Mouse (Mus musculus) ES-Bruce4 (cell line): ENCODE measurements around the gene Ssna1. TPM values are rescaled to one million over a fixed set of nuclear protein-coding genes. Genes with fewer than 3 reads are reported as not detected.

Experiments
- H3K27ac ChIP-seq: 2 replicates; pipeline ENCODE4 v1.5.1; 2012; ENCODE audit warnings: low read length, inconsistent platforms; ENCODE audit not compliant: insufficient read depth
- H3K27me3 ChIP-seq: 2 replicates; pipeline ENCODE4 v1.6.1; 2012; ENCODE audit warnings: mild to moderate bottlenecking, low read length, inconsistent platforms; ENCODE audit not compliant: control insufficient read depth, poor library complexity, insufficient read depth, severe bottlenecking
- H3K36me3 ChIP-seq: 2 replicates; pipeline ENCODE4 v1.6.1; 2012; ENCODE audit warnings: inconsistent platforms, mild to moderate bottlenecking, low read length, moderate library complexity; ENCODE audit not compliant: control insufficient read depth, poor library complexity, insufficient read depth, severe bottlenecking
- H3K4me1 ChIP-seq: one replicate; pipeline ENCODE4 v1.8.1; 2011; ENCODE audit warnings: low read length; ENCODE audit not compliant: control insufficient read depth, insufficient read depth
- H3K4me3 ChIP-seq: 2 replicates; pipeline ENCODE4 v1.5.1; 2011; ENCODE audit warnings: low read depth, mild to moderate bottlenecking, low read length
- H3K9ac ChIP-seq: 2 replicates; pipeline ENCODE4 v1.6.1; 2012; ENCODE audit warnings: low read depth, mild to moderate bottlenecking, inconsistent platforms; ENCODE audit not compliant: poor library complexity, severe bottlenecking
- H3K9me3 ChIP-seq: replicated peaks from 2 replicates; pipeline ENCODE4 v1.6.1; 2012; ENCODE audit warnings: mild to moderate bottlenecking, low read length, inconsistent platforms; ENCODE audit not compliant: control insufficient read depth, poor library complexity, insufficient read depth, severe bottlenecking
- CTCF ChIP-seq: IDR thresholded peaks from one replicate; pipeline ENCODE4 v1.8.1; 2011; ENCODE audit warnings: low read depth, low read length
- EP300 ChIP-seq: IDR thresholded peaks from 2 replicates; pipeline ENCODE4 v1.6.1; 2011; ENCODE audit warnings: low read depth, low read length; ENCODE audit not compliant: insufficient read depth
- POLR2A ChIP-seq: IDR thresholded peaks from one replicate; pipeline ENCODE4 v1.8.1; 2011; ENCODE audit warnings: low read length; ENCODE audit not compliant: insufficient read depth
- polyA plus RNA-seq: library from polyadenylated mRNA; stranded (reverse); fragments of >200 nt; gene quantifications from 2 replicates; pipeline ENCODE4 v1.2.4, GENCODE M21; 2011; ENCODE audit warnings: low read depth; ENCODE audit not compliant: missing spikeins, insufficient read depth, insufficient read length

Ssna1 gene
- polyA plus RNA-seq, 1 experiment, result 49.1 TPM

DNA sequence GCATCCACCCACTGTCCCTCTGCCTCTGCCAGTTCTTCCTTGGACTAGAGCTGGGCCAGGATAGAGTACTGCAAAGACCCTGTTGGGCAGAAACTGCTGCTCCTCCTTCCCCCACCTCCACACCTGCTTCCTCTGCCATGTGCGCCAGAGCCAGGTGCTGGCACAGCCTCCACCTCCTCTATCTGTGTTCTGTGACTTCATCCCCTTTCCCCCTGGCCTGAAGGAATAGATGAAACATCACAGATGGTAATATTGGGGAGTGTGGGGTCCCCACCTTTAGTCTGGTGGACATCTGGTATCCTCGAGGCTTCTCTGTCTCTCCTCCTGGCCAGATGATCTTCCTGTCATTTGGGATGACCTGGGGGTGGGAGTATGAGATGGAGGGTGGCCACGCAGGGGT lies 31.2 kb upstream of the Ssna1 start:
- H3K9ac ChIP-seq, result no peak overlapping the region
- no peak overlapping the region for H3K27ac ChIP-seq
- H3K4me1 ChIP-seq, result no peaks in the 10 kb centered on the region
- H3K9me3 ChIP-seq, result no peaks in the 10 kb centered on the region
- H3K36me3 ChIP-seq, result no peaks in the 10 kb centered on the region
- TF ChIP-seq POLR2A (no peak), CTCF (no peak), EP300 (no peak)
- no peaks in the 10 kb centered on the region for H3K27me3 ChIP-seq
- H3K4me3 ChIP-seq, result no peak overlapping the region

- Histone ChIP-seq H3K4me3 (no peak overlapping the region), H3K27me3 (no peaks in the 10 kb centered on the region), H3K27ac (no peak overlapping the region), H3K9me3 (no peaks in the 10 kb centered on the region), H3K4me1 (no peaks in the 10 kb centered on the region), H3K9ac (no peak overlapping the region), H3K36me3 (no peaks in the 10 kb centered on the region)
- TF ChIP-seq CTCF (no peak), EP300 (no peak), POLR2A (no peak)
These were observed 25.8 kb upstream of the Ssna1 start for GRCm38 (mm10) chr2:25298046-25298445.

DNA sequence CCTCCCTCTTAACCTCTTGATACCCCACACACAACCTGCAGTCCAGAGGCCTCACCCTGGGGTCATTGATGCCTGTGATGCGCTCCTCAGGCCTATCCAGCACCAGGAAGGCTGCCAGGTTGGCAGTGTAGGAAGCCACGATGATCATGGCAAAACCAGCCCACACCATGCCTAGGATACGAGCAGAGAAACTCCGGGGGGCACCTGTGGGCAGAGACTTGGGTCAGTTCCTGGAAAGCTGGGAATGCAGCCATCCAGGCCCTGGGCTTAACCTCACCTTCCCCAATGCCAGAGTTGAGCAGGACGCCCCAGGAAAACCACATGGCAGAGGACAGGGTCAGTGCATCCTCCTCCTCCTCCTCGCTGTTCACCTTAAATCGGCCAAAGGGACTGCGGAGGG lies 24.9 kb upstream of the Ssna1 start:
- no peak for TF ChIP-seq EP300
- no peak for TF ChIP-seq POLR2A
- TF ChIP-seq CTCF, result no peak
- Histone ChIP-seq H3K27ac (no peak overlapping the region), H3K27me3 (0 out of 2 replicates have a peak, but pooled peaks cover 4% of the 10 kb centered on the region), H3K36me3 (no peaks in the 10 kb centered on the region), H3K4me3 (no peak overlapping the region), H3K9me3 (no peaks in the 10 kb centered on the region), H3K4me1 (no peaks in the 10 kb centered on the region), H3K9ac (no peak overlapping the region)

GRCm38 (mm10) chr2:25293706-25294105 lies 21.5 kb upstream of the Ssna1 start:
- H3K27me3 ChIP-seq, result peaks cover 11% of the 10 kb centered on the region; the same call in 1 of the 2 replicates
- no peaks in the 10 kb centered on the region for H3K4me1 ChIP-seq
- H3K9me3 ChIP-seq, result no peaks in the 10 kb centered on the region
- H3K4me3 ChIP-seq, result no peak overlapping the region
- H3K27ac ChIP-seq, result no peak overlapping the region
- no peaks in the 10 kb centered on the region for H3K36me3 ChIP-seq
- TF ChIP-seq POLR2A (no peak), EP300 (no peak), CTCF (no peak)
- no peak overlapping the region for H3K9ac ChIP-seq

GRCm38 (mm10) chr2:25292856-25293255 lies 20.6 kb upstream of the Ssna1 start:
- H3K4me1 ChIP-seq, result no peaks in the 10 kb centered on the region
- peaks cover 11% of the 10 kb centered on the region; the same call in 1 of the 2 replicates for H3K27me3 ChIP-seq
- no peaks in the 10 kb centered on the region for H3K9me3 ChIP-seq
- no peaks in the 10 kb centered on the region for H3K36me3 ChIP-seq
- H3K4me3 ChIP-seq, result no peak overlapping the region
- H3K9ac ChIP-seq, result no peak overlapping the region
- TF ChIP-seq CTCF (peak; percentile 82), POLR2A (no peak)
- H3K27ac ChIP-seq, result no peak overlapping the region

GRCm38 (mm10) chr2:25292054-25292544 lies 19.9 kb upstream of the Ssna1 start:
- Histone ChIP-seq H3K27me3 (peaks cover 11% of the 10 kb centered on the region; the same call in 1 of the 2 replicates), H3K36me3 (no peaks in the 10 kb centered on the region), H3K4me1 (no peaks in the 10 kb centered on the region), H3K4me3 (peak overlapping the region; percentile 22; the same call in 1 of the 2 replicates), H3K9me3 (no peaks in the 10 kb centered on the region), H3K9ac (0 out of 2 replicates have a peak overlapping the region, but pooled peaks have one; percentile 9), H3K27ac (no peak overlapping the region)
- no peak for TF ChIP-seq CTCF
- no peak for TF ChIP-seq EP300
- TF ChIP-seq POLR2A, result no peak
